Mouse (Mus musculus): ENCODE measurements around the gene Zbtb20. TPM values are rescaled to one million over a fixed set of nuclear protein-coding genes. Genes with fewer than 3 reads are reported as not detected.

Gene Zbtb20
- polyA plus RNA-seq, 1 experiment from 2014 or later = 24.5 TPM

- H3K27ac ChIP-seq (replicated peaks) = no peak overlapping the region
- no peak overlapping the region for H3K4me3 ChIP-seq
- H3K9me3 ChIP-seq (replicated peaks) = no peaks in the 10 kb centered on the region
- DNase-seq (ENCODE audit: low spot score) = no peak
- no peaks in the 10 kb centered on the region for H3K4me1 ChIP-seq
- H3K27me3 ChIP-seq (ENCODE audit: low read depth, poor library complexity, severe bottlenecking) = no peaks in the 10 kb centered on the region
- no peaks in the 10 kb centered on the region for H3K36me3 ChIP-seq
- 87% methylated on average over 11 of the region's 11 CpGs for WGBS
These were observed 599.5 kb downstream of the Zbtb20 start for GRCm38 (mm10) chr16:43474941-43475728.

- Histone ChIP-seq H3K4me3 (no peak overlapping the region), H3K27me3 (ENCODE audit: low read depth, poor library complexity, severe bottlenecking) (no peaks in the 10 kb centered on the region), H3K4me1 (no peaks in the 10 kb centered on the region), H3K36me3 (no peaks in the 10 kb centered on the region), H3K9me3 (replicated peaks) (no peaks in the 10 kb centered on the region), H3K27ac (replicated peaks) (no peak overlapping the region)
- 85% methylated on average over 3 of the region's 3 CpGs for WGBS
- DNase-seq (ENCODE audit: low spot score) = no peak
These were observed 601.2 kb downstream of the Zbtb20 start for GRCm38 (mm10) chr16:43476921-43477320.

GRCm38 (mm10) chr16:43478352-43478751, 602.7 kb downstream of the Zbtb20 start:
- no peak for DNase-seq (ENCODE audit: low spot score)
- H3K27me3 ChIP-seq (ENCODE audit: low read depth, poor library complexity, severe bottlenecking) = no peaks in the 10 kb centered on the region
- H3K27ac ChIP-seq (replicated peaks) = no peak overlapping the region
- H3K4me1 ChIP-seq = no peaks in the 10 kb centered on the region
- H3K4me3 ChIP-seq = no peak overlapping the region
- 92% methylated on average over 1 of the region's 1 CpGs for WGBS
- H3K9me3 ChIP-seq (replicated peaks) = no peaks in the 10 kb centered on the region
- no peaks in the 10 kb centered on the region for H3K36me3 ChIP-seq

- no peak overlapping the region for H3K27ac ChIP-seq (replicated peaks)
- no peaks in the 10 kb centered on the region for H3K9me3 ChIP-seq (replicated peaks)
- no peaks in the 10 kb centered on the region for H3K27me3 ChIP-seq (ENCODE audit: low read depth, poor library complexity, severe bottlenecking)
- WGBS = 89% methylated on average over 6 of the region's 6 CpGs
- no peaks in the 10 kb centered on the region for H3K36me3 ChIP-seq
- no peaks in the 10 kb centered on the region for H3K4me1 ChIP-seq
- no peak overlapping the region for H3K4me3 ChIP-seq
- no peak for DNase-seq (ENCODE audit: low spot score)
These were observed 604.9 kb downstream of the Zbtb20 start for GRCm38 (mm10) chr16:43480532-43480931.

- Histone ChIP-seq H3K4me1 (no peaks in the 10 kb centered on the region), H3K36me3 (no peaks in the 10 kb centered on the region), H3K9me3 (replicated peaks) (no peaks in the 10 kb centered on the region), H3K27ac (replicated peaks) (no peak overlapping the region), H3K27me3 (ENCODE audit: low read depth, poor library complexity, severe bottlenecking) (no peaks in the 10 kb centered on the region), H3K4me3 (no peak overlapping the region)
- DNase-seq (ENCODE audit: low spot score) = no peak
- WGBS = 59% methylated on average over 3 of the region's 3 CpGs
These were observed 606.4 kb downstream of the Zbtb20 start for GRCm38 (mm10) chr16:43482125-43482524.

GRCm38 (mm10) chr16:43482738-43483137, 607.1 kb downstream of the Zbtb20 start:
- DNase-seq (ENCODE audit: low spot score) = no peak
- Histone ChIP-seq H3K4me3 (no peak overlapping the region), H3K27ac (replicated peaks) (no peak overlapping the region), H3K9me3 (replicated peaks) (no peaks in the 10 kb centered on the region), H3K36me3 (no peaks in the 10 kb centered on the region), H3K4me1 (no peaks in the 10 kb centered on the region), H3K27me3 (ENCODE audit: low read depth, poor library complexity, severe bottlenecking) (no peaks in the 10 kb centered on the region)
- 92% methylated on average over 2 of the region's 2 CpGs for WGBS

- H3K36me3 ChIP-seq = no peaks in the 10 kb centered on the region
- no peaks in the 10 kb centered on the region for H3K27me3 ChIP-seq (ENCODE audit: low read depth, poor library complexity, severe bottlenecking)
- no peak overlapping the region for H3K27ac ChIP-seq (replicated peaks)
- WGBS = 83% methylated on average over 4 of the region's 4 CpGs
- no peak overlapping the region for H3K4me3 ChIP-seq
- H3K4me1 ChIP-seq = no peaks in the 10 kb centered on the region
- H3K9me3 ChIP-seq (replicated peaks) = no peaks in the 10 kb centered on the region
- DNase-seq (ENCODE audit: low spot score) = no peak
These were observed 608.7 kb downstream of the Zbtb20 start for GRCm38 (mm10) chr16:43484400-43484799.

- H3K27me3 ChIP-seq (ENCODE audit: low read depth, poor library complexity, severe bottlenecking) = no peaks in the 10 kb centered on the region
- H3K4me3 ChIP-seq = no peak overlapping the region
- WGBS = 89% methylated on average over 3 of the region's 3 CpGs
- no peak for DNase-seq (ENCODE audit: low spot score)
- no peaks in the 10 kb centered on the region for H3K9me3 ChIP-seq (replicated peaks)
- peaks cover 5% of the 10 kb centered on the region for H3K4me1 ChIP-seq
- no peak overlapping the region for H3K27ac ChIP-seq (replicated peaks)
- no peaks in the 10 kb centered on the region for H3K36me3 ChIP-seq
These were observed 613.7 kb downstream of the Zbtb20 start for GRCm38 (mm10) chr16:43489362-43489761.

- no peak overlapping the region for H3K27ac ChIP-seq (replicated peaks)
- H3K4me3 ChIP-seq = no peak overlapping the region
- 95% methylated on average over 12 of the region's 12 CpGs for WGBS
- DNase-seq (ENCODE audit: low spot score) = no peak
- H3K9me3 ChIP-seq (replicated peaks) = no peaks in the 10 kb centered on the region
- no peaks in the 10 kb centered on the region for H3K27me3 ChIP-seq (ENCODE audit: low read depth, poor library complexity, severe bottlenecking)
- peaks cover 5% of the 10 kb centered on the region for H3K4me1 ChIP-seq
- H3K36me3 ChIP-seq = no peaks in the 10 kb centered on the region
These were observed 614.3 kb downstream of the Zbtb20 start for GRCm38 (mm10) chr16:43489984-43490383.

- Histone ChIP-seq H3K27ac (replicated peaks) (no peak overlapping the region), H3K4me1 (peaks cover 5% of the 10 kb centered on the region), H3K4me3 (no peak overlapping the region), H3K27me3 (ENCODE audit: low read depth, poor library complexity, severe bottlenecking) (no peaks in the 10 kb centered on the region), H3K9me3 (replicated peaks) (no peaks in the 10 kb centered on the region), H3K36me3 (no peaks in the 10 kb centered on the region)
- DNase-seq (ENCODE audit: low spot score) = no peak
- 85% methylated on average over 1 of the region's 1 CpGs for WGBS
These were observed 617.2 kb downstream of the Zbtb20 start for GRCm38 (mm10) chr16:43492863-43493262.

- no peaks in the 10 kb centered on the region for H3K27me3 ChIP-seq (ENCODE audit: low read depth, poor library complexity, severe bottlenecking)
- WGBS = 58% methylated on average over 5 of the region's 5 CpGs
- DNase-seq (ENCODE audit: low spot score) = no peak
- H3K36me3 ChIP-seq = no peaks in the 10 kb centered on the region
- H3K4me1 ChIP-seq = peaks cover 5% of the 10 kb centered on the region
- no peak overlapping the region for H3K27ac ChIP-seq (replicated peaks)
- H3K4me3 ChIP-seq = no peak overlapping the region
- H3K9me3 ChIP-seq (replicated peaks) = no peaks in the 10 kb centered on the region
These were observed 618.1 kb downstream of the Zbtb20 start for GRCm38 (mm10) chr16:43493596-43494385.

GRCm38 (mm10) chr16:43495175-43495818, 619.6 kb downstream of the Zbtb20 start:
- H3K4me1 ChIP-seq = peaks cover 5% of the 10 kb centered on the region
- H3K9me3 ChIP-seq (replicated peaks) = no peaks in the 10 kb centered on the region
- no peak overlapping the region for H3K4me3 ChIP-seq
- H3K36me3 ChIP-seq = no peaks in the 10 kb centered on the region
- no peak overlapping the region for H3K27ac ChIP-seq (replicated peaks)
- H3K27me3 ChIP-seq (ENCODE audit: low read depth, poor library complexity, severe bottlenecking) = no peaks in the 10 kb centered on the region; the same call in 1 of the 2 replicates
- DNase-seq (ENCODE audit: low spot score) = no peak
- WGBS = 88% methylated on average over 9 of the region's 9 CpGs

- no peaks in the 10 kb centered on the region for H3K36me3 ChIP-seq
- no peaks in the 10 kb centered on the region for H3K9me3 ChIP-seq (replicated peaks)
- no peak for DNase-seq (ENCODE audit: low spot score)
These were observed 621.4 kb downstream of the Zbtb20 start for GRCm38 (mm10) chr16:43497093-43497492.

More at GRCm38 (mm10) chr16:43497093-43497492, 621.4 kb downstream of the Zbtb20 start:
- peaks cover 6% of the 10 kb centered on the region for H3K4me1 ChIP-seq
- no peaks in the 10 kb centered on the region; the same call in none of the 2 replicates for H3K27me3 ChIP-seq (ENCODE audit: low read depth, poor library complexity, severe bottlenecking)
- no peak overlapping the region for H3K4me3 ChIP-seq
- 75% methylated on average over 2 of the region's 2 CpGs for WGBS
- H3K27ac ChIP-seq (replicated peaks) = no peak overlapping the region
